Mouse (Mus musculus) megakaryocyte, adult 5-6 weeks (primary cell): ENCODE measurements at regions not wholly inside any gene's neighbourhood (a gene's known extent, or its start where the extent isn't known, plus 50 kb on each side); places are given as distances from the start of the nearest gene placed in this dataset.

Experiments
- ATAC-seq: 2 replicates; pipeline ENCODE4 v1.8.0; 2016; ENCODE audit warnings: mild to moderate bottlenecking, inconsistent platforms; ENCODE audit not compliant: poor library complexity, severe bottlenecking

DNA sequence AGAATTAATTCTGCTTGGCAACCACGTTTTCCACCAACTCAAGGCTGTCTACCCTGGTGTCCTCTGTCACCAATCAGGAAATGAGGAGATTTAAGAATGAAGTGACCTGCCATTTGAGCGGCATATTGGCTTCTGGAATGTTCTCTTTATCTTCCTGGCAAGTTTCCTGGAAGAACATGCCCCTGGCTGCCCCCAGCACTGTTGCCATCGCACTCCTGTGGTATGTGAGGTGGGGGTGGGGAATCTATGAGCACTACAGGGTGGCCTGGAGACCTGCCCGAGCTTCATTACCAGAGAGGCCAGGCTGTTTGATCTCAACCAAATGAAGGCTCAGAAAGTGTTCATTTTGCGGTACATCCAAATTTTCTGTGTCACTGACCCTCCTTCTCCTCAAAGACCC, 243.8 kb upstream of the Il12b start:
- ATAC-seq: no peak

DNA sequence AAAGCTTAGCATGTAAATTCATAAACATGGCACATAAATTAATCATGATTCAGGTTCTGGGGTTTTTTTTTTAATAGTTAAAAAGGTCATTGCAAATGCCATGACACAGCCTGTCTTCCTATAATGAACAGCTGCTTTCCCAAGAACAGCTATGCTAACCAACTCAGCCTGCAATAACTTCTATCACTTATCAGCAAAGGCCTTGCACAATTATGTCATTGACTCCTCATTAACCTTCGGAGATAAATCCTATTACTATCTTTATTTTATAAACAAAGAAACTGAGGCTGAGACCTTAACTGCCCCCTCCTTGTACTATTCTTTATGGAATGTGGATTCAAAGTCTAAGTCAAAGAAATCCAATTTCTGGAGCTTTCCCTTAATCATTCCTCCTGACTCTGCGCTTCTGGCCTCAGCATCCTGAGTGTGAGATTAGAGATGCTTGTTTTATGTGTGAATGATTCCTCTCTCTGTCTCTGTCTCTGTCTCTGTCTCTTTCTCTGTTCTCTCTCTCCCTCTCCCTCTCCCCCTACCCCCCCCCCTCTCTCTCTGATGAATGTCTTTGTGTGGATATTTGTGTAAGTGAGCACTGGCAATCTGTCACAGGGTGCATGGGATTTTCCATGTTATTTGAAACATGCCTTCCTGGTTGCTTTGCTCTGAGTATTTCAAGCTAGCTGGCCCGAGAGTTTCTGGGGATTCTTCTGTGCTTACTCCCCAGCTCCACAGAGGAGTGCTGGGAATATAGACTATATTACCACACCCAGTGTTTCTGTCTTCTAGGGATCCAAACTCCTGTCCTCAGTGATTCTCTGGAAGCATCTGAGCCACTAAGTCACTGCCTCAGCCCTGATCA, 243.1 kb upstream of the Il12b start:
- no peak for ATAC-seq

DNA sequence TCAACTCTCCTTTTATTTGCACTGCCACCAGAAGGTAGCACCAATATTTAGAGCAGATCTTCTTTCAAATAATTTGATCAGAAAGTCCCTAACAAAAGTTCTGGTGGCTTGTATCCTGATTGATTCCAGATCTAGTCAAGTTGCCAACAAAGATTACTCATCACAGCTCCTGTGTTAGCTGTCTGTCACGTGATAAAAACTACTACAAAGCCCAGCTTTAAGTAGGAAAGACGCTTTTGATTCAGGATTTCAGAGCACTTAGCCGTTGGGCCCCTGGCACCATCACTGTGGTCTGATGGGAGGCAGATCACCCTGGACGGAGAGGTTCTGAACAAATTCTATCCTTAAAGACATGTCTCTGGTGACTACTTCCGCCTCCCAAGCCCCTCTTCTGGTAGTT, 241.6 kb upstream of the Il12b start:
- ATAC-seq: no peak

DNA sequence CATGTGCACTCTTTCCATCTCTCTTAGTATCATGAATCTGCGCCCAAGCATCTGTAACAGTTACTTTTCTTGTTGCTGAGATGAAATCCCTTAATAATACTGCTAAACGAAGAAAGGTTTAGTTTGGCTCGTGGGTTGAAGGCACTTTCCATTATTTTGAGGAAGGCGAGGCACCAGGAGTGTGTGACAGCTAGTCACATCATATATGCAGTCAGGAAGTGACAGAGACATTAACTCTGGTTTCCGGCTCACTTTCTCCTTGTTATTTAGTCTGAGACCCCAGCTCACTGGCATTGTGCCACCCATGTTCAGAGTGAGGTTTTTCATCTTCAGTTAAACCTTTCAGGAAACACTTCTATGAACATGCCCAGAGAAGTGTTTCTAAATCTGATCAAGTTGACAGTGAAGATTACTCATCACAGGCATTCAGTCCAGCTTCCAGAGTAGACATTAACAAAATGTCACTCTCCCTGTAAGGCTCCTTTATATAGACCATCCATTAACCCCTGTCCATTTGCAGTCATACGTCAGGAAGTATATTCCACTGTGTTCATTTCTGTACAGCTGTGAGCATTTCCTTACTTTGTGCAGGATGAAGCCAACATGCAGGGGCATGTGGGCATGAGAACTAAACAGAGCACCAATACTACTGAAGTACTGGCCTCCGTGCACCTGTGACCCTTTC, 238.0 kb upstream of the Il12b start:
- ATAC-seq: no peak

DNA sequence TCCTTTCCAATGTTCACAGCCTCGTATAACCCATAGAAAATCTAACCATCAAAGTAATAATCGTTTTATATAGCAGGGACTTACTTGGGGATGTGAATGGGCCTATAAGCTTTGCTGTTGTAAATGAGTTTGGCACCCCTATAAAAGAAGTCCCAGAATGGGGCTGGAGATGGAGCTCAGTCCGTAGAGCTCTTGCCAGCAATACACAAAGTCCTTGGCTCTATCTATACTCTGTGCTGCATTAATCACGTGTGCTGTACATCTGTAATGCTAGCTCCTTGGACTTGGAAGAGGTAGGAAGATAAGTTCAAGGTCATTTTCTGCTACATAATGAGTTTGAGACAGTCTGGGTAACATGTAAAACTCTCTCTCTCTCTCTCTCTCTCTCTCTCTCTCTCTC, 236.8 kb upstream of the Il12b start:
- ATAC-seq: no peak

DNA sequence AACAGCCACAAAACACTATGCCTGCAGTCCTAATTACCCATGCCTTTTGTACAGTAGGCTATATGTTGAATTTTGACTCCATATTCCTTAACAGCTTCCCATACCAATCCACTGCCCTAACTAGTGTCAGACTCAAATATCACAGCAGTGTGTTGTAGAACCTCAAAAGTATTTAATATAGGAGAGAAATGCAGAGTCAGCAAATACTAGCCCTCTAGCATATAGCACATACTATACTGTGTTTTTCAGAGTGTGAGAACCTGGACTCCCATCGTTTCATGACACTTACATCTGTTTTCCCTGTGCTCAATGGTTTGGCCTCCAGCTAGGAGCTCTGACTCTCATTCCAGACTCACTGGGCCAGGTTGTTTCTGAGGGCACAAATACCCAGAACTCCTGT, 236.1 kb upstream of the Il12b start:
- no peak for ATAC-seq

DNA sequence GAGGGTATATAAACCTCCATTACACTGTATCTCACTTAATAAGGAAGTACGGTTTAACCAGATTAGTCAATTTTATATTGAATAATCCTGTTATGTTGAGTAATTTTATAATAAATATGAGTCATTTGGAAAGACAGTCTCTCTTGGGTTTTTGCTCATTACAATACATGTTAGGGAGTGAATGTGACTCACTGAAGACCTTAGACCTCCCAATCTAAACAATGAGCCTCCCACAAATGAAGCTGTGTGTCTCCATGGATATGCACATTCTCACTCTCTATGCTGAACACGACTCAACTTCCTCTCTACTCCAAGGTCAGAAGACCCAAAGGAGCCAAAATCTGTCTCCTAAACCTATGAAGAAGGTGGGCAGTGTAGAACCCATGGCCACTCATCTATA, 235.7 kb upstream of the Il12b start:
- ATAC-seq: no peak

DNA sequence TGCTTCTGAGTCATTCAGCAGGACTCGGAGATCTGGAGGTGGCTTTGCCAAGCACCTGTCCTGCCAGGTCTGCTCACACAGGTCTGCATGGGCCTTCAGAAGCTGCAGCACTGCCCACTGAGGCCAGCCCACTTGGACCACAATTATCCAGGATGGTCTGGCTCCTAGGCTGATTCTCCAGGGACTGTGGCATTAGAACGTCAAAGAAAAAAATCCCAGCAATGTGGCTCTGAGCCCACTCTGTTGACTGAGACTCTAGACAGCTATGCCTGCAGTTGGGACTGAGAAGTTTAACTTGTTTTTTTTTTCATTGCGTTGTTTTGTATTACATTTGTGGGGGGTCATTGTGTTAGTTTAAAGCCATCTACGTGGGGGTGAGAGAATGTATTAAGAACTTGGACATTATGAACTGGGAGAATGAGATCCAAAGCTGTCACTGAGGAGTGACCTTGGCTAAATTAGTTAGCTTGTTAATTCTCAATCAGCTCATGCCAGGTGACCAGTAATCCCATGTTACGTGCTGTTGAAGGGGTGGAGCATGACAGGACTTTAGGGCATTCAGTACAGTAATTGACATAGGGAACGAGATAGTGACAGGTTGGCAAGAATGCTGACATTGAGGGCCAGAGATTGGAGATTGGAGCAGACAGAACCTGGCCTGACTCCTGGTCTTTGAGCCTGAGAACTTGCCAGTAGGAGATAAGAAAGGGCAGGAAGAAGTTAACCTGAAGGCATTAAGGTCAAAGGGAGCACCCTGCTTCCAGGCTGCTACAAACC, 232.0 kb upstream of the Il12b start:
- ATAC-seq: no peak

DNA sequence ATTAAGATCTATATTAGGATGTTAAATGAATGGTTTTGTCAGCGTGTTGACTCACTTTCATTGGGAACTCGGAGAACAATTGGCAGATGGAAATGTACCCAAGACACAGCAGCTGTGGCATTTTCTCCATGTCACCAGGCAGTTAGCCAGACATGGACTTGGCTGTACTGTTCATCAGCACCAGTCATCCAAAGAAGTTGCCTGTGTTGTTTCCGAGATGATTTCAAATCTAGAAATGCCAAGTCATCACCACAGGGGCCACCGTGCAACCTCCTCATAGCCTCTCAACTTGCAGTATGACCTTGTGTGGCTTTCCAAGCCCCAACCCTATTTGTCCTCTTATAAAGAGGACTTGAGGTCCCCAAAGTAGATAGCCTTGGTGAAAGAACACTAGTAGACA, 227.4 kb upstream of the Il12b start:
- ATAC-seq: no peak

DNA sequence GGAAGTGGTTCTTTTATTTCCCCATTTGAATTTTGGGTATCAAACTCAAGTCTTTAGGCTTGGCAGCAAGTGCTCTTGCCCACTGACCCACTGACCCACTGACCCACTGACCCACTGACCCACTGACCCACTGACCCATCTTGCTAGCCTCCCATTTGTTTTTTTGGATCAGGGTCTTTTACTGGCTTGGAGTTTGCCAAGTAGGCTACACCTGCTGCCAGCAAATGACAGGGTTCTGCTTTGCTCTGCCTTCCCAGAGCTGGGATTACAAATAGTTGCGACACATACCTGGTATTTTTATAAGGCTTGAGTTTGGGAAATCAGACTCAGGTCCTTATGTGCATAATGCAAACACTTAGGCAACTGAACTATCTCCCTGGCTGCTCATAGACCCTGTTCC, 226.7 kb upstream of the Il12b start:
- ATAC-seq: no peak

DNA sequence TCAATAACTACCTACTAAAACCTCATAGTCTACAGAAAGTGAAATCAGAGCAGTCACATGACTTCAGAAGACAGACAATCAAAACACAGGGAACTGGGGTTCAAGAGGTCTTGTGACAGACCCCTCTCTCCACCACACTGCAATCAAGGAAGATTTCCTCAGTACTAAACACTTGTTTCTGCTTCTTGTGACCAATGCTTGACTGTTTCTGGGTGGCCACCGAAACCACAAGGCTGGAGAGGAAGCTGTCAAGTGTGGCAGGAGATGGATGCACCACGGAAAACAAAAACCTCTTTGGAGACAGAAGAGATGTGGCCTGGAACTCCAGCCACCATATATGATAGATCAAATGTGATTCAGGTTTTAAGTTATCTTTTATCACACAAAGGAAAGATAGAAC, 225.3 kb upstream of the Il12b start:
- peak; percentile 82 for ATAC-seq

DNA sequence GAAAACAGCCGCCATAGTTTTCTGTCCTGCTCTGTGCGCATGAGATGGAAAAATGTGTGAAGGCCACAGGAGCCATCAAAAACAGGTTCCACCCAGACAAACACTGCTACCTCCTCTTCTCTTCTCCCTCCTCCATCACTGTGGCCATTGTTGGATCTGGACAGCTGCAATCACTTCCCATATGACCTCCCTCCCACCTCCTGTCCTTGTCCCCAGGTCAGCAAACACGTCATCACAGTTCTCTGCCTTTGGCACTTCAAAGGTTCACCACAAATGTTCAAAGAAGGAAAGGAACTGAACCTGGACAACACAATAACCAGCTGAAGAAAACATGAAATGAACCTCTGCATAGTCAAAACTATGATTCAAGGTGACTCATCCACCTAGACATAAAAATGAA, 220.2 kb upstream of the Il12b start:
- no peak for ATAC-seq

DNA sequence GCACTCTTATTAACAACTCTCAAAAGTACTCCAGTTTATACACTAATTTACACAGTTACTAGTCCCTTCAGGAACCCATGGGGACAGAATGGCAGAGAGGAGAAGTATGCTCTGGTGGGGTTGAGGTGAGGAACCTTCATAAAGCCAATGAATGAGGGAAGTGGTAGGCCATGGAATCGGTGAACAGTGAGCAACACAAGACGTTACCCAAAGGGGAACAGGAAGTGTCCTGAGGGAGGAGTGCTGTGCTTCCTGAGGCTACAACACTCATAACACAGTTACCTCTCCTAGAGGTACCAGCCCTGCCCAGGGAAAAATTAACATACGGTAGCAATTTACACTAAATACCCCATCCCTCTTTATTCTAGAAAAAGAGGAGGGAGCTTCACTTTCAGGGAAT, 216.0 kb upstream of the Il12b start:
- peak; percentile 77 for ATAC-seq

DNA sequence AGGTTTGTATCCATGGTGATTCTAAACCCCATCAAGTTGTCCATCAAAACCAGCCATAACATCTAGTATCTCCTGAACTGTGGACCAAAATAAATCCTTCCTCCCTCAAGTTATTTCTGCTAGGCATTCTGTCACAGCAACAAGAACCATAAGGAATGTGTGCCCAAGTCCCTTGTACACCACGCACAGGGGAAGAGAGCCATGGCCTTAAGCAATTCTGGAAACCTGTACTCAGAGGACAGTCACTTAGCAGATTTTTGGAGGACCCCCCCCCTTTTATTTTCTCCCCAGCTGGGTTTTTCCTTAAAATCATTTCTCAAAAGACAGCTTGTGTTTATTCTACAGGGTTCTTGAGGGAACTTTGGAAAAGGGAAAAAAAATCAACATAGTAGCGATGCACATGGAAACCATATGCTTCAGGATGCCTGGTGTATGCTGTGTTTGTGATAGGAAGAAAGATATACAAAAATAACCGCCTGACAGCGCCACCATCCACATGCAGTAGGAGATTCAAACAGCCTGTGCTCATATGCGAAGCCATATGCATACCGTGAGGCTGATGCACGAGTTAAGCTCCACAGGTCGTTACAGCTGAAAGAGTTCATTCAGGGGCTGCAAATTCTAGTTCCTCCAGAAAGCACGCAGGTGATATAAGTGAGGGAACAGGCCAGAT, 214.5 kb upstream of the Il12b start:
- ATAC-seq: no peak

DNA sequence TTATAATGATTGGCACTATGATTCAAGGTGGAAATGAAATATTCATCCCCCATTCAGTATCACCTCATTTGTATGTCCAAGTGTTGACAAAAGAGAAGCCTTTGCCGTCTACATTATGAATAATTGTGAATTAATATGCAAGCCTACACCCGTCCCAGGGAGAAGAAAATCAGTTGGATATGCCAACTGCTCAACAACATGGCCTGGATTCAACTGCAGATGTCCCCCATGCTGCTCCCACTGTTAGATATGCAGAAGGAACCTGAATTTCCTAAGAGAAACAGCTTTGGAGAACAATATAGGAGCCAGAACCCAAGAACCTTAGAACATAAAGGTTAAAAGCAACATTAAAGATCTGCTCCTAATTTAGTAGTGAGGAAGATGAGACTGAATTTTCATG, 211.7 kb upstream of the Il12b start:
- no peak for ATAC-seq

DNA sequence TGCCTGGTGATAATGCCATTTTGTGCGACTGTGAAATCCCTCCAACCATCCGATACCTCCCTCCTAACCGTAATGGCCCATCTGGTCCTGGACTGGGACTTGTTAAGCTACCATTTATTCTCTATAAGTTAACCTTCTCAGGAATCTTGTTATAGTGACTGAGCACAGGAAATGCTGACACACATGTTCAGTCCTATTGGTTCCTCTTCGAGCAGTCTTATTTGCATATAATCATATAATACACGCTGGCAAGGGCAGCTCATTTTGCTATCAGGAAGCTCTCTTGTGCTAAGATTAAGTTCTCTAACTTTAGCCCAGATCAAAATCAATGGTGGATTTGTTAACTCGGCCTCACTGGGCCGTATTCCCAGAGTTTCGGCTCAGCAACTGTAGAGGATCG, 206.1 kb upstream of the Il12b start:
- no peak for ATAC-seq

DNA sequence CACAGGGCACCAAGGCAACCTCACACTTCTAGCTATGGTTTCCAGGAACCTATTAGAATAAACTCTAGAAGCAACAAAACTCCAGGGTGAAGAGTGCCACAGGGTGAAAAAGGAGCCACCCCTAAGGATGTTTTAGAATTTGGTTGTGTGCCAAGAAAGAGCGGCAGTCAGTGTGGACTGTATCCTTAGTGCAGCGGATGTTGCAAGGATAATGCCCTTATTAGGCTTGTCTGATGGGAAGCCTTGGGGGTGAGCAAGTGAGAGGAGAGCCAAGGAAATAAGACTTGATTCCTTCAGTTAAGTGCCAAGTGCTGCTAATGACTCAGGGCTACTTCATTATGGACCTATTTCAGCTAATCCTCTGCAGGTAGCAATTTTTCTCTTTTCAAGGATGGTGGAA, 197.1 kb upstream of the Il12b start:
- ATAC-seq: no peak

DNA sequence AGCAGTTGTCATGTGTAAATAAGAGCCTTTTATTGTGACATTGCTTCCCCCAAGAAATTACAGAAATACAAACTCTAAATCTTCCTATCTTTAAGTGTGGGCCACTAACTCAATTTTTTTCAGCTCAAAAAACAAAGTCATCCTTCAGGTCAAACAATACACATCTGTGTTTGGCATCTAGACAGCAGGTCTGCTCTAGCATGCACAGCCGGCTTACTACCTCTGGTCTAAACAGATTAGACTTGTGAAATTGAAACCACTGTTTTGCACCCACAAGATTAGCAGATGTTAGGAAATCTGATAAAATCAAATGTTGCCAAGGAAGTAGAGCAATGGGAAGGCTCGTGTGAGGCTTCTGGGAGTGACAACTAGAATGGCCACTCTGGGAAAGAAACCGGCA, 195.5 kb upstream of the Il12b start:
- ATAC-seq: peak; percentile 66

DNA sequence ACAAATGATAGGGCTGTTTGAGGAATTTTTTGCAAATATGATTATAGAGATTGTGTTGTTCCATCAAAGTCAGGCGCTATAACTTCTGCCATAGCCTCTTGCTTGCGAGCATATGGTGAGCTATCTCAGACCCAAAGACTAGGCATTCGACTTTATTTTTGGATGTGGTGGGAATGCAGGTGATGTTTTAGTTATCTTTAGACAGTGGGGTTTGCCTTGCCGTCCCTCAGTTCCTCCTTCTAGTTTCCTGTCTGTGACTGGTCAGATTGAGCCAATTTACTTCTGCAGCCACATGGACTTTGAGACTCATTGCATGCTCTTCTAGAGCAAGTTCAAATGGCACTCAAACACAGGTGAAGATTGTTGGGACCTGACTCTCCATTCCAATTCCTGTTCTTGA, 193.0 kb upstream of the Il12b start:
- no peak for ATAC-seq

DNA sequence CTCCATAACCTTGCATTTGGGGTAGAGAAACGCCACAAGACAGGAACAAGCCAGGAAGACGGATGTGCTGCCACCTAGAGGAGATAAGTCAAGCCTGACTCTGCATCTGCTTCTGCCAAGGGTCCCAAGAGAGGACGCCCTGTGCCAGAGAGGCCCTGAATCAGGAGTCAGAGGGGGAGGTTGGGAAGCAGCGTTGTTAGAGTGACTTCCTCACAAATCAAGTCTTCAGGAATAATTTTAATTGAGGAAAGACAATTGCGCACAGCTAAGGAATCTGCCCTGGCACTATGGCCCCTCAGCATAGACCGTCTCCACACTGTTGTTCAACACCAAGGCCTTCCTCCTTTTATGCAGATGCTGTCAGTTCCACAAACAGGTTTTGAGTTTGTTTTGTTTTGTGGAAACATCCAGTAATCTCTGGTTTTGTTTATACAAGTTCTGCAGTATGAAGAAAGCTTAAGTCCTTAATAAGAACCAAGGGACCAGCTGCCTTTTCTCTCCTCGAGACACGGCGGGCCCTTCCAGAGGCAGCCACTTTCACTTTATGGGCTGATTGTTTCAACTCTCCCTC, 187.9 kb upstream of the Il12b start:
- 0 out of 2 replicates have a peak, but pooled peaks have one; percentile 27 for ATAC-seq

DNA sequence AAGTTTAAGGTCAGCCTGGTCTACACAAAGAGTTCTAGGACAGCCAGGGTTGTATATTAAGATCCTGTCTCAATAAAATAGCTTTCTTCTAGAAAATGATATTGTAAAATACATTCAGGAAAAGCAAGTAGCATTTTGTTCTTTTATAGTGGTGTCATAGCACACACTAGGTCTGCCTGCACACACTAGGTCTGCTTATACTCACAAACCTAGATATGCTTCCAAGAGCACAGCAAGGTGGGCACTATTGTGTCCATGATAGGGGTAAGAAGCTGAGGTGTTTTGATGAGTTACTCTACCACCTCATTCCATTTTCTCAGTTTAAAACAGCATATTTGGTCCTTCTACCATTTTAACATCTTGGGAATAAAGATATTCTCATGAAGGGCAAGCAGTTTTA, 185.8 kb upstream of the Il12b start:
- ATAC-seq: no peak
